Mouse (Mus musculus) limb, embryonic 11.5 days (tissue): ENCODE data around the gene Thop1. TPM values are rescaled to one million over a fixed set of nuclear protein-coding genes. Genes with fewer than 3 reads are reported as not detected.

Source experiments
- ATAC-seq: fragments of 200-750 bp; cut with Nextera tagmentation; 2 replicates; pipeline ENCODE4 v1.8.0; 2017; ENCODE audit warnings: low read depth; ENCODE audit not compliant: insufficient number of reproducible peaks, low FRiP score, low TSS enrichment
- DNase-seq: peaks from one replicate; pipeline ENCODE4 v3.0.0-alpha.2; 2015; ENCODE audit warnings: low spot score
- H3K27ac ChIP-seq: fragments of 300-500 bp; sonication (generic); replicated peaks from 2 replicates; pipeline ENCODE4 v1.5.1; 2014; ENCODE audit warnings: low read depth, mild to moderate bottlenecking, low read length
- H3K27me3 ChIP-seq: fragments of 300-500 bp; sonication (generic); 2 replicates; pipeline ENCODE4 v1.6.1; 2014; ENCODE audit warnings: mild to moderate bottlenecking, low read length, mixed read lengths; ENCODE audit not compliant: control insufficient read depth, insufficient read depth
- H3K36me3 ChIP-seq: fragments of 300-500 bp; sonication (generic); 2 replicates; pipeline ENCODE4 v1.6.1; 2014; ENCODE audit warnings: mild to moderate bottlenecking, low read length, moderate library complexity, mixed read lengths; ENCODE audit not compliant: control insufficient read depth, insufficient read depth
- H3K4me1 ChIP-seq: fragments of 300-500 bp; sonication (generic); 2 replicates; pipeline ENCODE4 v1.6.1; 2014; ENCODE audit warnings: low read length, mixed read lengths; ENCODE audit not compliant: control insufficient read depth, insufficient read depth
- H3K4me2 ChIP-seq: fragments of 300-500 bp; sonication (generic); 2 replicates; pipeline ENCODE4 v1.6.1; 2014; ENCODE audit warnings: low read depth, mild to moderate bottlenecking, moderate library complexity; ENCODE audit not compliant: severe bottlenecking
- H3K4me3 ChIP-seq: fragments of 300-500 bp; sonication (generic); 2 replicates; pipeline ENCODE4 v1.5.1; 2014; ENCODE audit warnings: low read depth, low read length
- H3K9ac ChIP-seq: fragments of 300-500 bp; sonication (generic); 2 replicates; pipeline ENCODE4 v1.6.1; 2014; ENCODE audit warnings: mild to moderate bottlenecking, low read length
- H3K9me3 ChIP-seq: fragments of 300-500 bp; sonication (generic); 2 replicates; pipeline ENCODE4 v1.6.1; 2016; ENCODE audit warnings: low read length; ENCODE audit not compliant: control insufficient read depth
- WGBS: fragments of 180-500 bp; shearing (Covaris S2); extraction: QIAGEN DNeasy Blood & Tissue Kit; methylation state at CpG from one replicate; pipeline ENCODE4 v1.1.7; 2014; 5-methylcytosine and 5-hydroxymethylcytosine counted together
- polyA plus RNA-seq: library from polyadenylated mRNA; unstranded; fragments of >200 nt; fragmentation: Nextera tagmentation; extraction: Ambion mirVana; gene quantifications from 2 replicates; pipeline ENCODE4 v1.2.1, GENCODE M21; 2014

The Thop1 gene
- polyA plus RNA-seq, 1 experiment from 2014 or later = 64.0 TPM

DNA sequence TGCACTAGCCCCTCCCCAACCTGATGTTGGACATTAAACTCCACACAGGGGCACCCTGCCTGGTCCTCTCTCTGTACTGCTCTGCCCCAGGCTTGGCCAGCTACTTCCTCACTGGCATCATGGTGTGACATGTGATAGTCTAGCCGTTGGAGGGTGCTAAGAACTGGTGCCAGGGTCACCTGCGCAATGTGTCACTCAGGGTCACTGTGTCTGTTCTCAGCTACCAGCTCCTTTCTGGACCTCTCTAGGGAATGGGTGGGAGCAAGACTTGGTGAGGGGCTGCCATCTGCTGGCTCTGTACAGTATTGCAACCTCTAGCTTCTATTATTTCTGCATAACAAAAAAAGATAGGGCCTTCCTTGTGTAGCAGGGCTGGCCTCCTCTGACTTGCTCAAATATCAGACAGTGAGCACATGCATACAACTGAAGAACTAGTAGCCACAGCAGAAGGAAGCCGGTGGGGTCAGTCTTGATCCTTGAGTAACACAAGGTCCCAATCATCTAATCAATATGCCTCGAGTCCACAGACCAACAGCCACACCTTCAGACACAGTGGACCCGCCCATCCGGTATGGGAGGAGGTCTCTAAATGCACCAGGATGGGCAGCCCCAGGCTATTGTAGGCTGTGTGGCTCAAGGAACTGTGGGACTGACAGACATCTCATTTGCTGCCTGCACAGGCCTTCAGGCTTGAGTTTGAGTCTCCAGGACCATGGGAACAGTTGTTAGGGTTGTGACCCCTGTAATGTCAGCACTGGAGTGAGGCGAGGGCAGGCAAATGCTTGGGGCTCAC is 12.5 kb downstream of the Thop1 start:
- Histone ChIP-seq H3K4me2 (no peak overlapping the region), H3K36me3 (peaks cover 29% of the 10 kb centered on the region), H3K9me3 (no peaks in the 10 kb centered on the region), H3K27ac (no peak overlapping the region), H3K4me1 (no peaks in the 10 kb centered on the region), H3K9ac (no peak overlapping the region), H3K4me3 (no peak overlapping the region), H3K27me3 (no peaks in the 10 kb centered on the region)
- WGBS = 86% methylated on average over 7 of the region's 7 CpGs
- ATAC-seq (0 out of 2 replicates have a peak, but pooled peaks have one; percentile 46), DNase-seq (peak; percentile 80)

DNA sequence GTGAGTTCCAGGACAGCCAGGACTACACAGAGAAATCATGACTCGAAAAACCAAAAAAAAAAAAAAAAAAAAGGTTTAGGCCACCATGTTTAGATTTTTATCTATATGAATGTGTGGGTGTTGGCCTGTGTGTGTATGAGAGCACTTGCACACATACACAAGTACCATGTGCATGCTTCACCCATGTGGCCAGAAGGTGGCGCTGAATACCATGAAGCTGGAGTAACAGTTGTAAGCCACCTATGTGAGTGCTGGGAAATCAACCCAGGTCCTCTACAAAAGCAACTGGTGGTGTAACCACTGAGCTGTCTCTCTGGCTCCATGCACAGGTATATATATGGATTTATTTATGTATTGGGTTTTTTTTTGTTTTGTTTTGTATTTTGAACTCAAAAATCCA is 17.2 kb downstream of the Thop1 start:
- Histone ChIP-seq H3K4me2 (no peak overlapping the region), H3K9ac (no peak overlapping the region), H3K4me3 (no peak overlapping the region), H3K27ac (no peak overlapping the region), H3K4me1 (no peaks in the 10 kb centered on the region), H3K36me3 (no peaks in the 10 kb centered on the region), H3K27me3 (no peaks in the 10 kb centered on the region), H3K9me3 (no peaks in the 10 kb centered on the region)
- DNase-seq (peak; percentile 40), ATAC-seq (no peak)
- 57% methylated on average over 2 of the region's 2 CpGs for WGBS

GRCm38 (mm10) chr10:81089216-81089615 is 19.4 kb downstream of the Thop1 start:
- no peaks in the 10 kb centered on the region for H3K36me3 ChIP-seq
- WGBS = 69% methylated on average over 2 of the region's 2 CpGs
- DNase-seq = peak; percentile 49
- H3K4me1 ChIP-seq = no peaks in the 10 kb centered on the region
- no peak overlapping the region for H3K4me2 ChIP-seq
- H3K9me3 ChIP-seq = no peaks in the 10 kb centered on the region
- ATAC-seq = no peak
- no peak overlapping the region for H3K4me3 ChIP-seq
- H3K9ac ChIP-seq = no peak overlapping the region
- H3K27me3 ChIP-seq = no peaks in the 10 kb centered on the region
- no peak overlapping the region for H3K27ac ChIP-seq

GRCm38 (mm10) chr10:81090621-81091020 is 20.8 kb downstream of the Thop1 start:
- no peaks in the 10 kb centered on the region for H3K9me3 ChIP-seq
- no peaks in the 10 kb centered on the region for H3K4me1 ChIP-seq
- no peak overlapping the region for H3K4me2 ChIP-seq
- no peak overlapping the region for H3K27ac ChIP-seq
- H3K4me3 ChIP-seq = no peak overlapping the region
- H3K36me3 ChIP-seq = no peaks in the 10 kb centered on the region
- DNase-seq (no peak), ATAC-seq (no peak)
- no peak overlapping the region for H3K9ac ChIP-seq
- 73% methylated on average over 7 of the region's 7 CpGs for WGBS
- H3K27me3 ChIP-seq = no peaks in the 10 kb centered on the region

DNA sequence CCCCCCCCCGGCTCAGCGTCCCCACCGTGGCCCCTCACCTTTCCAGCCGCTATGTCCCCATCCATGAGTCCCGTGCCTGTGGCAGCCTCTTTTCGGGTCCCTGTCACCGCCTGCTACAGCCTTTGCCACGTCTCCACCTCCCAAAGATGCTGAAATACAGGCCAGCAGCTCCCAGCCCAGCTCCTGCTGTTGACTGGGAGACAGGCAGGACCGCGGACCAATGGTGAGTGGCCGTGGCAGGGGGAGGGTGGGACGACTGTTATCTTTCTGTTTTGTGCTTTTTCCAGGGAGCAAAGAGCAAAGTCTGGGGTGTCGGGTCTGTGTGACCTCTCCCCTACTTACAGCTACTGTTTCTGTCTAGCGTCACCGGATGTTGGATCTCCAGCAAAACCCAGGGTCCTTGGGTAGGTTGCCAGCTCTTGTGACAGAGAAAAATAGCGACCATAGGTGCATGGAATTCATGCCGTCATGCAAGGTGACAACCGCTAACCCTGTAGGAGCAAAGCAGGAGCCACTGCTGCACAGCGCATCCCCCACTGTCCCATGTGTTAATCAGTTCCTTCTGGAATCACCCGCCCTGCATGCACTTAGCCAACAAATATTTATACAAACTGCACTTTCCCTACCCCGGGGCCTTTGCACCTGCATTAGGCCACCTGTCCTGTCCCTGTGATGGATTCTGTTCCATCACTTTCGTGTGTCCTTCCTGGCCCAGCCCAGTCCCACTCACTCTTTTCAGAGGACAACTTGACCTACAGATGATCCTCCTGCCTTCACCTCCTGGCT is 22.8 kb downstream of the Thop1 start:
- Histone ChIP-seq H3K9ac (no peak overlapping the region), H3K4me1 (no peaks in the 10 kb centered on the region), H3K36me3 (no peaks in the 10 kb centered on the region), H3K4me2 (no peak overlapping the region), H3K4me3 (no peak overlapping the region), H3K27me3 (no peaks in the 10 kb centered on the region), H3K27ac (no peak overlapping the region), H3K9me3 (peaks cover 3% of the 10 kb centered on the region; the same call in 1 of the 2 replicates)
- ATAC-seq = no peak
- WGBS = 56% methylated on average over 22 of the region's 22 CpGs
- peak; percentile 36 for DNase-seq

DNA sequence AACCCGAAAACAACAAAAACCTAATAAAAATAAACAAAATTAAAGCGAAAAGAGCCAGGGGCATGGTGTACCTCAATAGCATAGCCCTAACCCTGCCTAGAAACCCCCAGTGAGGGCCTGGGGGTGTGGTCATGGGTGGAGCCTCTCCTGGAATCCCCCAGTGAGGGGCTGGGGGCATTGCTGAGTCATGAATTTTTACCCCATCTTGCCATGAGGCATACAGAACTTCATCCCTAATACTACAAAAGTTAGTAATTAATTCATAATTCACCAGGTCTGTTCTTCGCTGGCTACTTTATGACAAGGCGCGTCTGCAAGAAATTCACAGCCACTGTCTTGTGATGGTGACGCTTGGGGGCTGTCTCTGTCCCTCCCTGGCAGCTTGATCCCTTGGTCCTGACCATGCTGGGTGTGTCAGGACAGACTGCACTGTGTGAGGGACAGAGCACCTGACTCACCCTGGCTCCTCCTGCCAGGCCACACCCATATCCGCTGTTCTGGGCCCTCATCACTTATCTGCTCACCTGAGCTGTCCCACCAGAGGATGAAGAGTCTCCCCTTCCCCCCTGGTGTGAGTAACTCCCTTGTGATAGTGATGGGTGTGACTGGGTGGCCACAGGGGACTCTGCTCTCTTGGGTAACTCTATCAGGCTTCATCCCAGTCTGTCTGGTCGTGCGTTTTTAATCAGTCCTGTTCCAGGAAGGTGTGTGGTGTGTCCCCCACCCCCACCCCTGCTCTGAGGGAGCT is 25.3 kb downstream of the Thop1 start:
- Histone ChIP-seq H3K27ac (no peak overlapping the region), H3K4me1 (no peaks in the 10 kb centered on the region), H3K9me3 (peaks cover 3% of the 10 kb centered on the region; the same call in 1 of the 2 replicates), H3K4me3 (no peak overlapping the region), H3K9ac (no peak overlapping the region), H3K27me3 (no peaks in the 10 kb centered on the region), H3K4me2 (no peak overlapping the region), H3K36me3 (no peaks in the 10 kb centered on the region)
- WGBS = 54% methylated on average over 9 of the region's 9 CpGs
- no peak for DNase-seq
- ATAC-seq = no peak

DNA sequence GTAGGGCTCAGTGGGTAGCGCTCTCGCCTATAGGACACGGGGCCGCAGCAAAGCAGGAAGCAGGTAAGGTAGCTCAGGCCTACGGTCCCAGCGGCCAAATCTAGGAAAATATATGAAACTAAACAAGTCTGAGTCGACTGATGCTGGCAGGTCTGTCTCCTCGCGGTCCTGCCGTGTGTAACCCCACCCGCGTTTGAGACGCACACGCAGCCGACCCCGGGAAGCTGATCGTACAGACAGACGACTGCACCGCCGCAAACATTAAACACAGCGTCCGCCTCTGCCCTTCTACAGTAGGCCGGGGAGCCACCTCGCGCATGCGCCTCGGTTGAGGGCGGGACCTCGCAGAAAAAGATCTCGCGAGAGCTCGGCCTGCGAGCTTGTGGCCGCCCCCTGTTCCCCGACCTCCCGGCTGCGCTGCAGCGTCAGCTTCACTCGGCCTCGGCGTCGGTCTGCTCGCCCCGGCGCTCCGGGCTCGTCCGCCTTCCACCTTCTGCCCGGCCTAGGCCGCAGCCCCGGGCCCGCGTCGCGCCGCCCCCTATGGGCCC is 35.8 kb downstream of the Thop1 start, which contains the start of gene Map2k2:
Map2k2 (plus strand) TSS at position 351 of the 548 bp plus-strand sequence.
- under 1% methylated on average over 51 of the region's 56 CpGs for WGBS
- Histone ChIP-seq H3K4me1 (peaks cover 19% of the 10 kb centered on the region), H3K9me3 (no peaks in the 10 kb centered on the region), H3K27me3 (no peaks in the 10 kb centered on the region), H3K27ac (peak within 1 kb of the TSS; percentile 97), H3K4me3 (peak within 1 kb of the TSS; percentile 89), H3K4me2 (peak within 1 kb of the TSS; percentile 67), H3K36me3 (peaks cover 19% of the 10 kb centered on the region), H3K9ac (peak within 1 kb of the TSS; percentile 93)
- ATAC-seq = peak; percentile 88
- DNase-seq = peak; percentile 98
